Mouse (Mus musculus): ENCODE measurements around the gene Sept3. TPM values are rescaled to one million over a fixed set of nuclear protein-coding genes. Genes with fewer than 3 reads are reported as not detected.

Sept3 gene
- polyA plus RNA-seq, 1 experiment from 2014 or later = 3.0 TPM

GRCm38 (mm10) chr15:82247131-82247776 is 27.4 kb upstream of the Sept3 start:
- no peak overlapping the region for H3K9ac ChIP-seq (ENCODE audit: low read depth, low read length)
- no peaks in the 10 kb centered on the region for H3K27me3 ChIP-seq (replicated peaks; ENCODE audit: control insufficient read depth, insufficient read depth, low read length)
- no peak for TF ChIP-seq CTCF (IDR thresholded peaks at IDR 0.05; ENCODE audit: low read depth)
- H3K4me2 ChIP-seq (replicated peaks; ENCODE audit: low read depth) = no peak overlapping the region
- H3K4me3 ChIP-seq (ENCODE audit: low read depth, low read length) = no peak overlapping the region
- no peaks in the 10 kb centered on the region for H3K36me3 ChIP-seq (ENCODE audit: control insufficient read depth, insufficient read depth)
- H3K27ac ChIP-seq (ENCODE audit: low read depth, low read length) = no peak overlapping the region
- 54% methylated on average over 3 of the region's 3 CpGs for WGBS
- H3K4me1 ChIP-seq (replicated peaks; ENCODE audit: control insufficient read depth, insufficient read depth, low read length) = 0 out of 2 replicates have a peak, but pooled peaks cover 2% of the 10 kb centered on the region
- no peaks in the 10 kb centered on the region for H3K9me3 ChIP-seq (ENCODE audit: control insufficient read depth)
- ATAC-seq = no peak

GRCm38 (mm10) chr15:82251579-82251978 is 23.1 kb upstream of the Sept3 start:
- no peaks in the 10 kb centered on the region for H3K4me1 ChIP-seq (replicated peaks; ENCODE audit: control insufficient read depth, insufficient read depth, low read length)
- no peak overlapping the region for H3K4me3 ChIP-seq (ENCODE audit: low read depth, low read length)
- 94% methylated on average over 3 of the region's 3 CpGs for WGBS
- H3K27me3 ChIP-seq (replicated peaks; ENCODE audit: control insufficient read depth, insufficient read depth, low read length) = 0 out of 2 replicates have a peak, but pooled peaks cover 7% of the 10 kb centered on the region
- H3K9ac ChIP-seq (ENCODE audit: low read depth, low read length) = no peak overlapping the region
- H3K27ac ChIP-seq (ENCODE audit: low read depth, low read length) = no peak overlapping the region
- H3K36me3 ChIP-seq (ENCODE audit: control insufficient read depth, insufficient read depth) = no peaks in the 10 kb centered on the region
- ATAC-seq = no peak
- H3K4me2 ChIP-seq (replicated peaks; ENCODE audit: low read depth) = no peak overlapping the region
- peak; percentile 49 for TF ChIP-seq CTCF (IDR thresholded peaks at IDR 0.05; ENCODE audit: low read depth)
- H3K9me3 ChIP-seq (ENCODE audit: control insufficient read depth) = no peaks in the 10 kb centered on the region

GRCm38 (mm10) chr15:82252097-82252496 is 22.6 kb upstream of the Sept3 start, which contains the start of gene 1500009C09Rik:
TSS of gene 1500009C09Rik (plus strand) at chr15:82252397.
- H3K4me3 ChIP-seq (ENCODE audit: low read depth, low read length) = no peak within 1 kb of the TSS
- no peaks in the 10 kb centered on the region for H3K36me3 ChIP-seq (ENCODE audit: control insufficient read depth, insufficient read depth)
- no peak within 1 kb of the TSS for H3K9ac ChIP-seq (ENCODE audit: low read depth, low read length)
- H3K4me1 ChIP-seq (replicated peaks; ENCODE audit: control insufficient read depth, insufficient read depth, low read length) = no peaks in the 10 kb centered on the region
- H3K4me2 ChIP-seq (replicated peaks; ENCODE audit: low read depth) = no peak within 1 kb of the TSS
- 68% methylated on average over 6 of the region's 6 CpGs for WGBS
- TF ChIP-seq CTCF (IDR thresholded peaks at IDR 0.05; ENCODE audit: low read depth) = no peak
- H3K27me3 ChIP-seq (replicated peaks; ENCODE audit: control insufficient read depth, insufficient read depth, low read length) = 0 out of 2 replicates have a peak, but pooled peaks cover 10% of the 10 kb centered on the region
- no peaks in the 10 kb centered on the region for H3K9me3 ChIP-seq (ENCODE audit: control insufficient read depth)
- no peak within 1 kb of the TSS for H3K27ac ChIP-seq (ENCODE audit: low read depth, low read length)
- 0 out of 2 replicates have a peak, but pooled peaks have one; percentile 30 for ATAC-seq

- H3K27ac ChIP-seq (ENCODE audit: low read depth, low read length) = no peak overlapping the region
- H3K9ac ChIP-seq (ENCODE audit: low read depth, low read length) = no peak overlapping the region
- H3K9me3 ChIP-seq (ENCODE audit: control insufficient read depth) = no peaks in the 10 kb centered on the region
- H3K4me3 ChIP-seq (ENCODE audit: low read depth, low read length) = no peak overlapping the region
- WGBS = 42% methylated on average over 4 of the region's 4 CpGs
- H3K27me3 ChIP-seq (replicated peaks; ENCODE audit: control insufficient read depth, insufficient read depth, low read length) = 0 out of 2 replicates have a peak, but pooled peaks cover 13% of the 10 kb centered on the region
- peak; percentile 45 for TF ChIP-seq CTCF (IDR thresholded peaks at IDR 0.05; ENCODE audit: low read depth)
- ATAC-seq = no peak
- no peaks in the 10 kb centered on the region for H3K4me1 ChIP-seq (replicated peaks; ENCODE audit: control insufficient read depth, insufficient read depth, low read length)
- no peak overlapping the region for H3K4me2 ChIP-seq (replicated peaks; ENCODE audit: low read depth)
- no peaks in the 10 kb centered on the region for H3K36me3 ChIP-seq (ENCODE audit: control insufficient read depth, insufficient read depth)
Observed at GRCm38 (mm10) chr15:82255248-82255647, 19.4 kb upstream of the Sept3 start.

GRCm38 (mm10) chr15:82255944-82256383 is 18.7 kb upstream of the Sept3 start:
- H3K9me3 ChIP-seq (ENCODE audit: control insufficient read depth) = no peaks in the 10 kb centered on the region
- H3K4me1 ChIP-seq (replicated peaks; ENCODE audit: control insufficient read depth, insufficient read depth, low read length) = no peaks in the 10 kb centered on the region
- no peak overlapping the region for H3K9ac ChIP-seq (ENCODE audit: low read depth, low read length)
- 30% methylated on average over 10 of the region's 10 CpGs for WGBS
- H3K4me3 ChIP-seq (ENCODE audit: low read depth, low read length) = no peak overlapping the region
- no peaks in the 10 kb centered on the region for H3K36me3 ChIP-seq (ENCODE audit: control insufficient read depth, insufficient read depth)
- H3K4me2 ChIP-seq (replicated peaks; ENCODE audit: low read depth) = no peak overlapping the region
- no peak overlapping the region for H3K27ac ChIP-seq (ENCODE audit: low read depth, low read length)
- TF ChIP-seq CTCF (IDR thresholded peaks at IDR 0.05; ENCODE audit: low read depth) = no peak
- no peak for ATAC-seq
- H3K27me3 ChIP-seq (replicated peaks; ENCODE audit: control insufficient read depth, insufficient read depth, low read length) = 0 out of 2 replicates have a peak, but pooled peaks cover 13% of the 10 kb centered on the region

- Histone ChIP-seq H3K4me2 (replicated peaks; ENCODE audit: low read depth) (no peak overlapping the region), H3K9ac (ENCODE audit: low read depth, low read length) (no peak overlapping the region), H3K27ac (ENCODE audit: low read depth, low read length) (no peak overlapping the region), H3K9me3 (ENCODE audit: control insufficient read depth) (no peaks in the 10 kb centered on the region), H3K36me3 (ENCODE audit: control insufficient read depth, insufficient read depth) (no peaks in the 10 kb centered on the region), H3K4me3 (ENCODE audit: low read depth, low read length) (no peak overlapping the region), H3K27me3 (replicated peaks; ENCODE audit: control insufficient read depth, insufficient read depth, low read length) (0 out of 2 replicates have a peak, but pooled peaks cover 13% of the 10 kb centered on the region), H3K4me1 (replicated peaks; ENCODE audit: control insufficient read depth, insufficient read depth, low read length) (no peaks in the 10 kb centered on the region)
- no peak for ATAC-seq
- 13% methylated on average over 16 of the region's 16 CpGs for WGBS
- peak; percentile 99 for TF ChIP-seq CTCF (IDR thresholded peaks at IDR 0.05; ENCODE audit: low read depth)
Observed at GRCm38 (mm10) chr15:82259510-82259909, 15.2 kb upstream of the Sept3 start.

All from intestine, postnatal 0 days (tissue).